Mouse (Mus musculus): ENCODE measurements at regions not wholly inside any gene's neighbourhood (a gene's known extent, or its start where the extent isn't known, plus 50 kb on each side); places are given as distances from the start of the nearest gene placed in this dataset.

DNA sequence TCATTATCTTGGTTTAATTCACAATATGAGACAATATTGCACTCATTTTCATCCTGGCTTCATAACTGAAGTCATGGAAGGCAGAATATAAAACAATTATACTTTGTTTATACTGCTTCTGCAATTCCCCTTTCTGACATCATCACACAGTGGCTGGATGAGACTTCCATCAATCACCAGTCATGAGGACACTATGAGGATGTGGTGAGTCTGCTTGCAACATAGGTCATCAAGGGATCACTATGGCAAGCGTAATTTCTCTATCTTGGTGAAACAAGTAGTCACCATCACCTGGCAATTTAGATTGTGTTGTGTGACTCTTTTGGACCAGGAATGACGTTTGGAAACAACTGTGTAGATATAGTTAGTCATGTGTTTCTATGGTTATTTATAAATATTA lies 134.6 kb downstream of the Hao1 start:
- Histone ChIP-seq H3K4me2 (ENCODE audit: low read length) (no peak overlapping the region), H3K27me3 (replicated peaks; ENCODE audit: control insufficient read depth, insufficient read depth, low read length) (no peaks in the 10 kb centered on the region), H3K27ac (ENCODE audit: low read length) (no peak overlapping the region), H3K9ac (replicated peaks; ENCODE audit: low read depth, low read length) (no peak overlapping the region), H3K36me3 (ENCODE audit: control insufficient read depth, insufficient read depth) (no peaks in the 10 kb centered on the region), H3K4me3 (replicated peaks; ENCODE audit: low read length) (no peak overlapping the region), H3K9me3 (ENCODE audit: control insufficient read depth, low read length) (no peaks in the 10 kb centered on the region), H3K4me1 (replicated peaks; ENCODE audit: control insufficient read depth, insufficient read depth, low read length) (no peaks in the 10 kb centered on the region)
- WGBS, result 83% methylated on average over 2 of the region's 2 CpGs
- no peak for ATAC-seq

GRCm38 (mm10) chr2:134399564-134399963 lies 154.6 kb downstream of the Hao1 start:
- Histone ChIP-seq H3K27ac (ENCODE audit: low read length) (no peak overlapping the region), H3K4me2 (ENCODE audit: low read length) (no peak overlapping the region), H3K4me1 (replicated peaks; ENCODE audit: control insufficient read depth, insufficient read depth, low read length) (no peaks in the 10 kb centered on the region), H3K4me3 (replicated peaks; ENCODE audit: low read length) (no peak overlapping the region), H3K27me3 (replicated peaks; ENCODE audit: control insufficient read depth, insufficient read depth, low read length) (no peaks in the 10 kb centered on the region), H3K36me3 (ENCODE audit: control insufficient read depth, insufficient read depth) (no peaks in the 10 kb centered on the region), H3K9me3 (ENCODE audit: control insufficient read depth, low read length) (no peaks in the 10 kb centered on the region), H3K9ac (replicated peaks; ENCODE audit: low read depth, low read length) (no peak overlapping the region)
- 89% methylated on average over 3 of the region's 3 CpGs for WGBS
- no peak for ATAC-seq

DNA sequence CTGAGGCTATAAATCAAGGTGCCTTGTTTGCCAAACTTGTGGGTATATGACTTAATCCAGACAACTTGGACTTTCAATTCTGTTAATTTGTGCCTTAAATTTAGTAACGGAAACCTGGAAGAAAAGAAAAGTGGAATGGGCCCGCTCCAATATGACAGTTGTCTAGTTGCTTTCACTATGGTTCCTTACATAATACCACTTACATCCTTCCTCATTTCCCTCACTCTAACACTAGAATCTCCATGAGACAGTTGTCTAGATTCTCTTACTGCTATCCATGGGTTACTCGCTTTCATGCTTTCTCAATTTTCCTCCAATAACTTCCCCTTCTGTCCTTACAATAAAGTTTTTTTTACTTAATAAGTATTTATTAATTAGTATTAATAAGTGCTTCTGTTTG lies 160.7 kb downstream of the Hao1 start:
- 94% methylated on average over 3 of the region's 3 CpGs for WGBS
- Histone ChIP-seq H3K27me3 (replicated peaks; ENCODE audit: control insufficient read depth, insufficient read depth, low read length) (no peaks in the 10 kb centered on the region), H3K4me2 (ENCODE audit: low read length) (no peak overlapping the region), H3K36me3 (ENCODE audit: control insufficient read depth, insufficient read depth) (no peaks in the 10 kb centered on the region), H3K4me3 (replicated peaks; ENCODE audit: low read length) (no peak overlapping the region), H3K27ac (ENCODE audit: low read length) (no peak overlapping the region), H3K9ac (replicated peaks; ENCODE audit: low read depth, low read length) (no peak overlapping the region), H3K4me1 (replicated peaks; ENCODE audit: control insufficient read depth, insufficient read depth, low read length) (no peaks in the 10 kb centered on the region), H3K9me3 (ENCODE audit: control insufficient read depth, low read length) (no peaks in the 10 kb centered on the region)
- ATAC-seq, result no peak

GRCm38 (mm10) chr2:134375116-134375515 lies 179.1 kb downstream of the Hao1 start:
- no peaks in the 10 kb centered on the region for H3K36me3 ChIP-seq (ENCODE audit: control insufficient read depth, insufficient read depth)
- no peaks in the 10 kb centered on the region for H3K4me1 ChIP-seq (replicated peaks; ENCODE audit: control insufficient read depth, insufficient read depth, low read length)
- ATAC-seq, result no peak
- WGBS, result 77% methylated on average over 2 of the region's 2 CpGs
- H3K9ac ChIP-seq (replicated peaks; ENCODE audit: low read depth, low read length), result no peak overlapping the region
- no peak overlapping the region for H3K4me2 ChIP-seq (ENCODE audit: low read length)
- H3K27me3 ChIP-seq (replicated peaks; ENCODE audit: control insufficient read depth, insufficient read depth, low read length), result no peaks in the 10 kb centered on the region
- no peak overlapping the region for H3K4me3 ChIP-seq (replicated peaks; ENCODE audit: low read length)
- no peak overlapping the region for H3K27ac ChIP-seq (ENCODE audit: low read length)
- H3K9me3 ChIP-seq (ENCODE audit: control insufficient read depth, low read length), result no peaks in the 10 kb centered on the region

DNA sequence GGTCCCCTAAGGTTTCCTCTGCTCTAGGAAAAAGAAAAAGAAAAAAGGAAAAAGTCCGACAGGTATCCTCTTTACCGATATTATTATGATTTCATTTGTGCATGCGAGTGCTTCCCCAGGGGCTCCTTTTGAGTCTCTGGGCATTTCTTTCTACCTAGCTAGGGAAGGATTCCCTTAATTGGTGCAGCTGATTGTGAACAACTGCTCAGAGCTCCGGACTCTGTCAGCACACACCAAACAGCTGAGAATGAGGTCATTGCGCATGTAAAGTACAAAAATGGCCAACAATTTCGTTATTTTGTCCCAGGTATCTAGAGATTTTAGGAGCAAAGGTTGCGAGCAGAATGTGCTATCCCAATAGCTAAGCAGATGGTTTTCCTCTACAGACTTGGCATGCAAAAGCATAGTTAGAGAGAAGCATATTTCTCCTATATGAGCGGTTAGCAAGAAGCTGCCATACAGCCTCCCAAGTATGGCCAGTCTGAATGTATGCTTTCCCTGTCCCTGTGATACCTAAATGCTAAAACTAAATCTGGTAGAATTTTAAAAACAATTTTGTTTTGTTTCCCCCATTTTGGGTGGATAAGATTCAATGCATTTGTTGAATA lies 203.2 kb downstream of the Hao1 start:
- WGBS, result 28% methylated on average over 8 of the region's 8 CpGs
- no peaks in the 10 kb centered on the region for H3K36me3 ChIP-seq (ENCODE audit: control insufficient read depth, insufficient read depth)
- H3K4me1 ChIP-seq (replicated peaks; ENCODE audit: control insufficient read depth, insufficient read depth, low read length), result peaks cover 13% of the 10 kb centered on the region
- peak; percentile 86 for ATAC-seq
- no peak overlapping the region for H3K9ac ChIP-seq (replicated peaks; ENCODE audit: low read depth, low read length)
- peak overlapping the region; percentile 30; the same call in 1 of the 2 replicates for H3K27ac ChIP-seq (ENCODE audit: low read length)
- H3K9me3 ChIP-seq (ENCODE audit: control insufficient read depth, low read length), result no peaks in the 10 kb centered on the region
- no peak overlapping the region for H3K4me3 ChIP-seq (replicated peaks; ENCODE audit: low read length)
- peak overlapping the region; percentile 20 for H3K4me2 ChIP-seq (ENCODE audit: low read length)
- no peaks in the 10 kb centered on the region for H3K27me3 ChIP-seq (replicated peaks; ENCODE audit: control insufficient read depth, insufficient read depth, low read length)

DNA sequence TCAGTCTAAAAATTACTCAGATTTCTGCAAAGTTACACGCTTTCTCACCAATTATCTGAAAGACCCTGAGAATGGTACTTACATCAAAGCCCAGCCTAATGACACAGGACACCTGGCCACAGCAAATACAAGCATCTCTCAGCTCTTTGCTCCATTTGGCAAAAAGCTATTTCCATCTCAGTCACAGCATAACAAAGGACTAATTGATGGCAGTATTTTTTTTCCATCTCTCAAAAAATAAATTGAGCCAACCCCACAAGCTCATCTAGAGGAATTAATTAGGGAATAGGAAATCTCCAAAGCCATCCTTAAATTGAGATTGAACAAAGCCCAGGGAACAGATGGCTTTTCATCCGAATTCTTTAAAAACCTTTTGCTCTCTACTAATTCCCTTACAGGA lies 203.7 kb downstream of the Hao1 start:
- peak overlapping the region; percentile 20; the same call in 1 of the 2 replicates for H3K4me2 ChIP-seq (ENCODE audit: low read length)
- no peaks in the 10 kb centered on the region for H3K36me3 ChIP-seq (ENCODE audit: control insufficient read depth, insufficient read depth)
- no peak overlapping the region for H3K4me3 ChIP-seq (replicated peaks; ENCODE audit: low read length)
- H3K27me3 ChIP-seq (replicated peaks; ENCODE audit: control insufficient read depth, insufficient read depth, low read length), result no peaks in the 10 kb centered on the region
- H3K27ac ChIP-seq (ENCODE audit: low read length), result peak overlapping the region; percentile 30; the same call in 1 of the 2 replicates
- peaks cover 13% of the 10 kb centered on the region for H3K4me1 ChIP-seq (replicated peaks; ENCODE audit: control insufficient read depth, insufficient read depth, low read length)
- 17% methylated on average over 2 of the region's 2 CpGs for WGBS
- H3K9me3 ChIP-seq (ENCODE audit: control insufficient read depth, low read length), result no peaks in the 10 kb centered on the region
- no peak overlapping the region for H3K9ac ChIP-seq (replicated peaks; ENCODE audit: low read depth, low read length)
- ATAC-seq, result peak; percentile 74

DNA sequence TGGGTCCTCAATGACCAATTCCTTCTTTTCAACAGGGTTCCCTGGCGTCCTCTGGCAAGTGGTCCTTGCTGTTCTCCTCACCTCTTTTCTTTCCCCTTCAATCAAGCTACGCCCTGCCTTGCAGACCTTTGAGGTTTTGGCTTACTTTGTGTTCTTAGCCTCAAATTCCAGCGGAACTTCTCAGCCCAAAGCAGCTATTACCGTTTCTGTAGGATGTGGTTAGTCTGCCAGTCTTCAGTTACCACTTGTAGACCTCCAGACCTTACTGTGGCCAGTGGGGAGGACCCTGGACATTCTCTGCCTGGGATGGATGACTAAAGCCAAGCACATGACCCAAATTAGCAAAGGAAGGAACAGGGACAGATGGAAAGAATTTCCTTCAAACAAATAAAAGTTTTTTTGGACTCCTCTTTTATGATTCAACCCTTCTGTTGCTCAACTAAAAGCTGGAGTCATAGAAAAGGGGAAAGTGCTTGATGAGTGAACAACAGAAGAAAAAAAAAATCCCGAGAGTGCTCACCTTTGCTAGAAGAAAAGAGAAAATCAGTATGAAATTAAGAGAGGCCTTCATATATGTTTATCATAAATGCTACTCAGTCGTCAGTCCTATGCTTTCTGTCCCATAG lies 211.5 kb downstream of the Hao1 start:
- Histone ChIP-seq H3K4me2 (ENCODE audit: low read length) (no peak overlapping the region), H3K4me3 (replicated peaks; ENCODE audit: low read length) (no peak overlapping the region)
- WGBS, result 68% methylated on average over 6 of the region's 6 CpGs

GRCm38 (mm10) chr2:134308092-134308491 lies 246.1 kb downstream of the Hao1 start:
- Histone ChIP-seq H3K4me3 (replicated peaks; ENCODE audit: low read length) (no peak overlapping the region), H3K4me2 (ENCODE audit: low read length) (no peak overlapping the region), H3K9ac (replicated peaks; ENCODE audit: low read depth, low read length) (no peak overlapping the region), H3K36me3 (ENCODE audit: control insufficient read depth, insufficient read depth) (no peaks in the 10 kb centered on the region), H3K9me3 (ENCODE audit: control insufficient read depth, low read length) (no peaks in the 10 kb centered on the region), H3K27me3 (replicated peaks; ENCODE audit: control insufficient read depth, insufficient read depth, low read length) (no peaks in the 10 kb centered on the region), H3K27ac (ENCODE audit: low read length) (no peak overlapping the region), H3K4me1 (replicated peaks; ENCODE audit: control insufficient read depth, insufficient read depth, low read length) (no peaks in the 10 kb centered on the region)
- ATAC-seq, result no peak
- WGBS, result 84% methylated on average over 3 of the region's 3 CpGs

More for the DNA sequence above, 211.5 kb downstream of the Hao1 start:
- Histone ChIP-seq H3K9me3 (ENCODE audit: control insufficient read depth, low read length) (no peaks in the 10 kb centered on the region), H3K27me3 (replicated peaks; ENCODE audit: control insufficient read depth, insufficient read depth, low read length) (no peaks in the 10 kb centered on the region), H3K9ac (replicated peaks; ENCODE audit: low read depth, low read length) (no peak overlapping the region), H3K27ac (ENCODE audit: low read length) (no peak overlapping the region), H3K36me3 (ENCODE audit: control insufficient read depth, insufficient read depth) (no peaks in the 10 kb centered on the region), H3K4me1 (replicated peaks; ENCODE audit: control insufficient read depth, insufficient read depth, low read length) (no peaks in the 10 kb centered on the region)
- no peak for ATAC-seq

DNA sequence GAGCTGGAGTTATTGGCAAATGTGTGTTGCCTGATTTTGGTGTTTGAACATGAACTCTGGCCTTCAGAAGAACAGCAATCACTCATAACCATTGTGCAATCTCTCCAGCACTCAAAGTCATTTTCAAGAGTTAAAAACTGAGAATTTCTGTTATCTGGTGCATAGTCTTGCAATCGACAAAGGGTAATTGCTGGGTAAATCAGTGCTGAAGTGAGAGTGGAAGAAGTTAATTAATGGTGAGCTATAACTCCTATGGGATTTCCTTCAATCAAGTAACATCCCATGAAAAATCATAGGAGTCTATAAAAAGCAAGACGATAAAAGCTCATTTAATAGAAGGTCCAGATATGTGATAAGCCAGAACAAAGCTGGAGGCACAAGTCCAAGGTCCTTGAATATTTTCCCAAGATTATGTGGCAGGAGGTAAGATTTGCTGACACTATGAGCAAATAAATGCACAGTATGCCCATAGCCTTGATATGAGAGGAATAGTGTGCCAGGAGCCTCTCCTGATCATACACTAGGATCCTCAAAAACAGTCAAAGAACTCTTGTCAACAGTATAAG lies 264.0 kb downstream of the Hao1 start:
- 92% methylated on average over 2 of the region's 2 CpGs for WGBS
- no peak overlapping the region for H3K9ac ChIP-seq (replicated peaks; ENCODE audit: low read depth, low read length)
- no peak overlapping the region for H3K27ac ChIP-seq (ENCODE audit: low read length)
- no peak overlapping the region for H3K4me3 ChIP-seq (replicated peaks; ENCODE audit: low read length)
- no peaks in the 10 kb centered on the region for H3K27me3 ChIP-seq (replicated peaks; ENCODE audit: control insufficient read depth, insufficient read depth, low read length)
- H3K36me3 ChIP-seq (ENCODE audit: control insufficient read depth, insufficient read depth), result no peaks in the 10 kb centered on the region
- no peak for ATAC-seq
- no peaks in the 10 kb centered on the region for H3K9me3 ChIP-seq (ENCODE audit: control insufficient read depth, low read length)
- no peaks in the 10 kb centered on the region for H3K4me1 ChIP-seq (replicated peaks; ENCODE audit: control insufficient read depth, insufficient read depth, low read length)
- H3K4me2 ChIP-seq (ENCODE audit: low read length), result no peak overlapping the region
